Mouse (Mus musculus) fibroblast of lung, adult 2 months (primary cell): ENCODE results near the gene 4930558C23Rik.
"Not testable (repeated sequence)": the region's sequence is repeated elsewhere in the genome, so short reads cannot be mapped to it uniquely, and the experiment has no call there.

ENCODE experiments used
- DNase-seq: peaks from one replicate; pipeline ENCODE4 v3.0.0-alpha.2; 2011; ENCODE audit warnings: low read depth

Gene 4930558C23Rik

GRCm38 (mm10) chr3:95402741-95403140 is at the start of gene 4930558C23Rik:
Gene 4930558C23Rik (minus strand): TSS chr3:95402841.
- no peak for DNase-seq

- no peak for DNase-seq
Measured at GRCm38 (mm10) chr3:95450915-95451314, 48.3 kb upstream of the 4930558C23Rik start.

GRCm38 (mm10) chr3:95450408-95450807 is 47.8 kb upstream of the 4930558C23Rik start:
- DNase-seq = no peak

- no peak for DNase-seq
Measured at GRCm38 (mm10) chr3:95445311-95445710, 42.7 kb upstream of the 4930558C23Rik start.

- DNase-seq = no peak
Measured at GRCm38 (mm10) chr3:95442406-95443117, 39.9 kb upstream of the 4930558C23Rik start.

GRCm38 (mm10) chr3:95439670-95440069 is 37.0 kb upstream of the 4930558C23Rik start:
- no peak for DNase-seq

- DNase-seq = not testable (repeated sequence)
Measured at GRCm38 (mm10) chr3:95438636-95439035, 36.0 kb upstream of the 4930558C23Rik start.

- DNase-seq = no peak
Measured at GRCm38 (mm10) chr3:95435561-95435960, 32.9 kb upstream of the 4930558C23Rik start.

- no peak for DNase-seq
Measured at GRCm38 (mm10) chr3:95434983-95435370, 32.3 kb upstream of the 4930558C23Rik start.

- DNase-seq = peak; percentile 94
Measured at GRCm38 (mm10) chr3:95434136-95434982, 31.7 kb upstream of the 4930558C23Rik start, which contains the start of gene Arnt. Gene Arnt (plus strand): TSS chr3:95434388.

- DNase-seq = no peak
Measured at GRCm38 (mm10) chr3:95433301-95433915, 30.8 kb upstream of the 4930558C23Rik start.

- DNase-seq = not testable (repeated sequence)
Measured at GRCm38 (mm10) chr3:95428423-95428822, 25.8 kb upstream of the 4930558C23Rik start.

- not testable (repeated sequence) for DNase-seq
Measured at GRCm38 (mm10) chr3:95427891-95428238, 25.2 kb upstream of the 4930558C23Rik start.

GRCm38 (mm10) chr3:95427117-95427890 is 24.7 kb upstream of the 4930558C23Rik start:
- not testable (repeated sequence) for DNase-seq

- DNase-seq = not testable (repeated sequence)
Measured at GRCm38 (mm10) chr3:95426476-95426875, 23.8 kb upstream of the 4930558C23Rik start.

- no peak for DNase-seq
Measured at GRCm38 (mm10) chr3:95417866-95418265, 15.2 kb upstream of the 4930558C23Rik start.

- DNase-seq = no peak
Measured at GRCm38 (mm10) chr3:95412268-95412667, 9.6 kb upstream of the 4930558C23Rik start.

- no peak for DNase-seq
Measured at GRCm38 (mm10) chr3:95408852-95409251, 6.2 kb upstream of the 4930558C23Rik start.

- peak; percentile 70 for DNase-seq
Measured at GRCm38 (mm10) chr3:95407728-95408127, 5.1 kb upstream of the 4930558C23Rik start.

- peak; percentile 22 for DNase-seq
Measured at GRCm38 (mm10) chr3:95394385-95394784, 8.3 kb downstream of the 4930558C23Rik start.

GRCm38 (mm10) chr3:95385401-95386075 is 17.1 kb downstream of the 4930558C23Rik start:
- DNase-seq = no peak
